Mouse (Mus musculus) spleen, adult 2 months (tissue): ENCODE data around the gene Prr14l.

Experiments
- CTCF ChIP-seq: fragments of 200-500 bp; IDR thresholded peaks from 2 replicates; pipeline ENCODE4 v1.5.1; 2011; ENCODE audit warnings: mild to moderate bottlenecking, inconsistent platforms; ENCODE audit not compliant: insufficient read depth, insufficient read length, insufficient replicate concordance; ENCODE audit errors: extremely low read depth
- POLR2A ChIP-seq: fragments of 200-500 bp; IDR thresholded peaks from 2 replicates; pipeline ENCODE4 v1.6.1; 2011; ENCODE audit warnings: low read depth, low read length, inconsistent platforms

- TF ChIP-seq CTCF (no peak), POLR2A (no peak)
Observed at GRCm38 (mm10) chr5:32778168-32778567, 75.9 kb downstream of the Prr14l start.
